Mouse (Mus musculus) adrenal gland (tissue): ENCODE data around the gene Plcb1.

Experiments
- intact Hi-C: fragments of 180-260 bp; cut with DNase I; formaldehyde crosslinking; loops from one replicate; pipeline ENCODE4 v1.15.1; 2025

Gene Plcb1

GRCm38 (mm10) chr2:134831861-134832260 lies 46.0 kb downstream of the Plcb1 start:
- intact Hi-C loops, result no loop called here

- intact Hi-C loops, result no loop called here
Observed at GRCm38 (mm10) chr2:134836097-134836496, 50.2 kb downstream of the Plcb1 start.

DNA sequence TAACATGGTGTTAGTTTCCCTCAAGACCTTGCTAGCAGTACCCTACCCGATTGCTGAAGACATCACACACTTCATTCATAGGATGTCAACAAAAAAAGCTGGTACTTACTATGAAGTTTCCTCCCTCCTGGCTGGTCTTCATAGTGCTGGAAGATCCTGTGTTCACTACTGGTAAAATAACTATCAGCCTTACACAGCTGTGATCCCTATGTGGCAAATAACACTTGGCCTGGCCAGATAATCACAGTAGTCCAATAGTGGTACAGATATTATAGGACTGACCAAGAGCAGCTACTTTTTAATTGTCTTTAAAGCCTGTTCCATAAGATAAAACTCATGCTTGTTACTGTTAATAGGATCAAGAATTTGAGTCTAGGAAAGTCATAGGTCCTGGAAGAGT lies 52.3 kb downstream of the Plcb1 start:
- intact Hi-C loops, result no loop called here

DNA sequence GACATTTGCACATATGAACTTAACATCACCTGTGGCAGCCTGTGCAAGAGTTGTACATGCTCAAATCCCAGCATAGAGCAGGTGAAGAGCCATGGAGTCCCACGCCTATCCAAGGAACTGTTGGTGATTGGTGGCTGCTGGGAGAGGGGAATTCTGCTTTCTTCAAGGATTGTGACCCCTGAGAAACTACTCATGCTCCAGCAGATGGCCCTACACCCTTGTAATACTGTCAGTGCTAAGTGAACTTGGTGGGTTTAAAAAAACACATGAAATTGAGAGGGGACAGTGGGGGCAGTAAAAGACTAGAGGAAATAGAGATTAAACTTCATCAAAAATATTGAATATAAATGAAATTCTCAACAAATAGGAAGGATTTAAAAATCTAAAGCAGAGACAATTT lies 53.0 kb downstream of the Plcb1 start:
- intact Hi-C loops, result no loop called here

GRCm38 (mm10) chr2:134842883-134843282 lies 57.0 kb downstream of the Plcb1 start:
- intact Hi-C loops, result no loop called here

- intact Hi-C loops, result no loop called here
Observed at GRCm38 (mm10) chr2:134844391-134845238, 58.7 kb downstream of the Plcb1 start.

DNA sequence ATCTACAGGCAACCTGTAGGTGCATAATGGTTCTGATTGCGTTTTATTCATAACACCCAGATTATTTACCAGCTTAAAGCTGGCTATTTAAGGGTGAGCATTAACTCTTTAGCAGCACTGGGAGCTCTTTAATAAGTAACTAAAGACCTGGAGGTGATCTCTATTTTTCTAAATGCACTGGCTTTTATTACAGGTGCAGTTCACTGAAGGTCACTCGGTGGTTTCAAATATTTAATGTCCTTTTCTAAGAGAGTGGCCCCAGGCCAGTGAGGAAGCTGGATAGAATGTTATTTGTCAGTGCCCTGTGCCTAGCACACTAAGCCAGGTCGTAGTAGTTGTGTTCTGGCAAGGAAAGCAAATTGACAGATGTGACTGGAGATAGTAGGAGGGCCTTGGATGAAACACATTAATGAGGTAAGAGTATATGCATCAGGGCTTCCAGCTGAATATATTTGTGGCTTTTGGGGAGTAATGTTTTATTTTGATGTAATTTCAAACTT lies 59.4 kb downstream of the Plcb1 start:
- intact Hi-C loops, result no loop called here

DNA sequence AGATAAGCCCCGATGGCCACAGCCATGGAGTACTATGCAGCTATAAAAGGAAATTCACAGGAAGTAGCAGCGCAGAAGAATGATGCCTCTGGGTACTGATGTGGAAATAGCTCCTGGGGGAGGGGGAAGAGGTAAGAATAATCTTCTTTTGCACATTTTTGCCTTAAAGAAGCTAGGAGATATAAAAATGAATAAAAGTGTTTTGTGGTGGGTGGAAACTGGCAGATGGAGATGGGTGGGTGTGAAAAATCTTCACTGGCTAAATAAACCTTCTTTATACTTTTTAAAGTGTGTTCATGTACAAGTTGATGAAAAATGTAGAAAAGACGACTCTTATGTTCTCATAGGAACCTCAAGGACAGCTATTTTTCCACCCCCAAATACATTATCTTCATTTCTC lies 60.7 kb downstream of the Plcb1 start:
- intact Hi-C loops, result no loop called here

DNA sequence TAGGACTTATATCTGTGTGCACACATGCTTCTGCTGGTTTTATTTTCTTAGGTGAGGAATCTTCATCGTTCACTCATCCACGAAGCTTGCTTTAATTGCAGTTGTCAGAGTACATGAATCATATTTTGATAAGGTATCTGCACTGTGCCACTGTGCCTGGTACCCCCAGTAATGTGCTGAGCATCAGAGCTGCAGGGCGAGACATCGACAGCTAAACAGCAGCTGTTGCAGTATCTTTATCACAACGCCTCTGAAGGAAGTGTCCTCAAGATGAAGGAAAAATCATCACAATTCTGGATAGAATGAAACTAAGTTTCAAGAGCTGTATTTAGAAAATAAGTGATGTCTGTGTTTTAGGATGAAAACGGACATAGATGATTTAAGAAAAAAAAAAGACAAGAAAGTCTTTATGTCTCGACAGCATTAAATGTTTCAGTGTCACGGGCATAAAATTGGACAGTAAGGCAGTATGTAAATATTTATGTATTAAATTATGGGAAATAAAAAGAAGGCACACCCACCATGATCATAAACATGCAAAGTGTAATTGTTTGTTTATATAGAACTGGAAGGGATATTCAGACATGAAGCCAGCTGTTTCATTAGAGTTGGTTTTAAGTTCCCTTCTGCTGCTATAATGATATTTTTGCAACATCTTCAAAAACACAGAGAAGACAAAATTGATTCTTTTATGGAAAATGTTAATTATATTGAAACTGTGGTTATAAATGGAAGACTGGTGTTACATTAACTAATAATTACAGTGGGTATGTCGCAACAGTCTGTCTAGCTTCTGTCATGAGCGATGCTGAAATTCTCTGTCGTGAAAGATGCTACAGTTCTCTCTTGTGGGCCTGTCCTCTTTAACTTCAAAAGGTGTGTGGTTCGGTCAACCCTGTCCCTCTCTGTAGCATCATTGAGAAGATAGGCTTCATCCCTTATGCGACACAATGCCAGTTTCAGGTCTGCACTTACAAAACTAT lies 65.6 kb downstream of the Plcb1 start:
- intact Hi-C loops, result no loop called here

DNA sequence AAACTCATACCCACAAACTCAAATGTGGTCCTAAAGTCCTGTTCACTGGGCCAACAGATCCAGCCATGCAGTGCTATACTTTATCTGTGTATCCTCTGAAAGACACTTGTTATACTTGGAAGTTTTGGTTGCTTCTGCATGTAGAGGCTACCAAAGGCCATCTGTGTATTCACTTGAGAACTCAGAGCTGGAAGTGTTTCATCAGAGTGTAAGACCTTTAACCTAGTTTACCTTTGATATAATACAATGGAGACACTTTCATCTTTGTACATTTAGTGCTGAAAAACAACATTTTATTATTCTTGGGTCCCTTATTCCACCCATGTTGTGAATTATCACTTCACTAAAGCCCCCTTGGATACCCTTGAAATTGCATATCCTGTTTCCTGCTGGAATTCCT lies 70.4 kb downstream of the Plcb1 start:
- intact Hi-C loops, result no loop called here

DNA sequence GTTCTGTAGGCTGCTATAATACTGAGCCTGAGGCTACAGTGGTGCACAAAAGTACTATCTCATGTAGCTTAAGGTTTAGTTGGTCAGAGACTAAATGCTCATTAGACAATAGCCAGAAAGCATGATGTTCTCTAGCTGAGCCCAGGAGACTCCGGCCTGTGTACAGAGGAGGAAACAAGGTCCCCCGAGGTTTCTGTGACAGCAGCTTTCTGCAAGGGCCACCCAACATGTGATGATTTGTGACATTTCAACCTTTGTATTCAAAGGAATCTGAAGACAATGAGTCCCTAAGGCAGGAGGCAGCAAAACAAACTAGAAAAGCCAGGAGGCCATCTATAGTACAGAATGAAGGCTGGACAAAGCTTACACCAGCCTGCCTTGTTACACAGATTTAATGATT lies 70.8 kb downstream of the Plcb1 start:
- intact Hi-C loops, result no loop called here

GRCm38 (mm10) chr2:134864985-134865645 lies 79.2 kb downstream of the Plcb1 start:
- intact Hi-C loops, result no loop called here

DNA sequence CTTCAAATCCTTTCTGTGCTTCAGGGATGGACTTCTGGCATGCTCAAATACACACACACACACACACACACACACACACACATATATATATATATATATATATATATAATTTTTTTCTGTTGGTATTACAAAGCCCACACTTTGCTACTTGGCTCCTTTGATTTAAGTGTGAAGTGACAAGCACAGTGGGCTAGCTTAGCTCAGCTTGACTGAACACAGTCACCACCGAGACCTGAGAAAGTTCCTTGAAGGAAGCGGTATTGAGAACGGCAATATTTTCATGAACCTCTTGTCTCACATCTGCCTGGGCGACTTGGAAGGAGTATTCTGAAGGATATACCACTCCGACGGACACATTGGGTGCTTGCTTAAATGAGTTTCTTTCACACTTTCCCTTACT lies 81.5 kb downstream of the Plcb1 start:
- intact Hi-C loops, result no loop called here

- intact Hi-C loops, result no loop called here
Observed at GRCm38 (mm10) chr2:134871692-134872489, 86.0 kb downstream of the Plcb1 start.

GRCm38 (mm10) chr2:134872490-134872781 lies 86.6 kb downstream of the Plcb1 start:
- intact Hi-C loops, result no loop called here

DNA sequence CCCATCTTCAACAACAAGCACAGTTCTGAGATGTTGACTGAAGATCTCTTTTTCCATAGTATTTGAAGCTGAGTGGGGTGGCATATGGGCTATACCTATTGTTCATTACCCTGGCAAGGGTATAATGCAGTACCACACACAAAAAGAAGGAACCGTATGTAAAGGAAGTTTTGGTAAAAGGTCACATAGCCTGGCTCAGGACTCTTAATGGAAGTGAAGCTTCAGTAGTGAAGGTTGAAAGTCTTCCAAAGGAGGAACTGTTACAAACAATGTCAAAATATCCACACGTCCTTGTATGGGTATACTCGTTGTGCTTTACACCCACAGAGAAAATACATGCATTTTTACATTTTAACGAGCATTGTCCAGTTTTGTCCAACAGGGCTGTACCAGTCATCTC lies 91.3 kb downstream of the Plcb1 start:
- intact Hi-C loops, result no loop called here

- intact Hi-C loops, result no loop called here
Observed at GRCm38 (mm10) chr2:134891207-134891606, 105.3 kb downstream of the Plcb1 start.

GRCm38 (mm10) chr2:134894776-134895175 lies 108.9 kb downstream of the Plcb1 start:
- intact Hi-C loops, result no loop called here

- intact Hi-C loops, result no loop called here
Observed at GRCm38 (mm10) chr2:134896196-134896595, 110.3 kb downstream of the Plcb1 start.

DNA sequence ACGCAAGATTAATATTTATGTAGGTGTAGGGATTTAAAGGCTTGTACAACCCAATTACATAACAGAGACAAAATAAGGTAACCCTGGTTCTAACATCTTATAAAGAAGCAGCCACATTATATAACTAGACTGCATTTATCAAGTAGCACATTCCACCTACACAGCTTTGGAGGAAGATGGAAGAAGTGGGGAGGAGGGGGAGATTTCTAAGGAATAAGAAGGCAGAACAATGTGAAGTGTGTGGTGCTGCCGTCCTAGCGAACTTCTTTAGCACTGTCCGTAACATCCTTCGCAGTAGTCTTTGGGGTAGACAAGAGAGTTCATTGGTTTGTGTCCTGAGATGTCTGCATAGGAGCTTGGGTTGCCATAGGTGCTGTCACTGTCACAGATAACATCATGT lies 111.2 kb downstream of the Plcb1 start:
- intact Hi-C loops, result no loop called here

GRCm38 (mm10) chr2:134901521-134901920 lies 115.7 kb downstream of the Plcb1 start:
- intact Hi-C loops, result no loop called here
